Mouse (Mus musculus) bone marrow macrophage, adult 2 months (primary cell): ENCODE results near the gene Tarbp1.

Source experiments
- CTCF ChIP-seq: IDR thresholded peaks from 2 replicates; pipeline ENCODE4 v1.5.1; 2012; ENCODE audit warnings: low read depth, mild to moderate bottlenecking, low read length, moderate library complexity
- POLR2A ChIP-seq: IDR thresholded peaks from 2 replicates; pipeline ENCODE4 v1.6.1; 2012; ENCODE audit warnings: mild to moderate bottlenecking, low read depth, low read length, borderline replicate concordance

GRCm38 (mm10) chr8:126494160-126495110 lies 19.6 kb upstream of the Tarbp1 start:
- no peak for TF ChIP-seq CTCF
- TF ChIP-seq POLR2A = no peak
